Mouse (Mus musculus): Measurements from ENCODE around the gene Rbm10. TPM values are rescaled to one million over a fixed set of nuclear protein-coding genes. Genes with fewer than 3 reads are reported as not detected.

The Rbm10 gene
- total and polyA plus RNA-seq, 3 experiments: 55.7 to 81.5 (median 71.1) TPM

DNA sequence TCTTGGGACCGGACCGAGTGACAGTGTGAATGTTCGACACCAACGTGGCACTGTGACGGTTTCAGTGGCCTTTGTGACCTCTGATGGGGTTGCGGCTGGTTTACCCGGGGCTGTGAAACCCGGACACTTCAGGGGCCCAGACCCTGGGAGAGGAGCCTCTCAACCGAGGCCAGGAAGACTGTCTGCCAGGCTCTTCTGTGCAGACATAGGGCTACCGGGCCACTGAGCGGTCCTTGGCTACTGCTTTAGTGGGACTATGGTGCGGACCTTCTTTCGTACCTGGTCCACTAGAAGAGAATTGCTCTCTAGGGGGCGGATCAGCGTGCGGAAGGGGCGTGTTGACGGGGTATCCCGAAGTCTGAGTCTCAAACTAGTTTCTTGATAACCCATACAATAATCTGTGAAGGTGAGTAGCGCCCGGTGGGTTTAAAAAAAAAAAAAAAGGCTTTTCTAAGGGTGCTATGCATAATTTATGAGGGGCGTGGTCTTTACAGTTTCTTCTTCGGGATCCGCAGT lies 41.6 kb downstream of the Rbm10 start:
- peak overlapping the region; percentile 74 for H3K4me2 ChIP-seq (ENCODE audit: insufficient read depth, low read depth, poor library complexity, severe bottlenecking)
- peak overlapping the region; percentile 80 for H3K9ac ChIP-seq (ENCODE audit: insufficient read depth, low read depth)
- no peaks in the 10 kb centered on the region for H3K27me3 ChIP-seq (replicated peaks)
- peak; percentile 34 for DNase-seq (ENCODE audit: extremely low read depth)
- peaks cover 0 to 7% of the 10 kb centered on the region in 2 experiments; a peak in 1 of 4 replicates for H3K4me1 ChIP-seq (ENCODE audit: control insufficient read depth in 1 of 2, insufficient read depth in 2 of 2)
- no peaks in the 10 kb centered on the region for H3K36me3 ChIP-seq (replicated peaks in 1 of 2; ENCODE audit: control insufficient read depth in 1 of 2, insufficient read depth in 1 of 2, low read length in 1 of 2)
- in situ Hi-C loops (cut with MboI; ENCODE audit: low pct_ligation_motif_present, low pct_unique_long_range_greater_than_20kb, low sequenced_read_pairs) (loop anchor here (25.0 kb wide), 1 partner anchor 278 kb away; the partner anchor contains the start of gene Cfp), dilution Hi-C loops (cut with MboI; ENCODE audit: extremely low pct_ligation_motif_present, extremely low pct_unique_long_range_greater_than_20kb, low sequenced_read_pairs) (no loop called here)
- H3K9me3 ChIP-seq (replicated peaks; ENCODE audit: low read length): no peaks in the 10 kb centered on the region
- peak overlapping the region; percentile 19; the same call in 1 of the 2 replicates for H3K27ac ChIP-seq (ENCODE audit: insufficient read depth, low read depth)
- TF ChIP-seq ZKSCAN1 (IDR thresholded peaks at IDR 0.05; ENCODE audit: borderline replicate concordance, low read depth, low read length) (no peak), ETS1 (conservative IDR thresholded peaks at IDR 0.05; ENCODE audit: low read depth, low read length) (no peak), POLR2AphosphoS2 (IDR thresholded peaks at IDR 0.05; ENCODE audit: low read depth, low read length) (no peak), ZNF384 (IDR thresholded peaks at IDR 0.05; ENCODE audit: low read depth, low read length) (peak; percentile 72)
- peaks cover 12% of the 10 kb centered on the region for H3K79me2 ChIP-seq (replicated peaks; ENCODE audit: control insufficient read depth, extremely low read depth, insufficient read depth, poor library complexity, severe bottlenecking)
- H3K4me3 ChIP-seq (replicated peaks in 1 of 3; ENCODE audit: low read depth in 2 of 3, low read length in 2 of 3, poor library complexity in 1 of 3): peak overlapping the region; percentile 58 to 66 (median 63)

DNA sequence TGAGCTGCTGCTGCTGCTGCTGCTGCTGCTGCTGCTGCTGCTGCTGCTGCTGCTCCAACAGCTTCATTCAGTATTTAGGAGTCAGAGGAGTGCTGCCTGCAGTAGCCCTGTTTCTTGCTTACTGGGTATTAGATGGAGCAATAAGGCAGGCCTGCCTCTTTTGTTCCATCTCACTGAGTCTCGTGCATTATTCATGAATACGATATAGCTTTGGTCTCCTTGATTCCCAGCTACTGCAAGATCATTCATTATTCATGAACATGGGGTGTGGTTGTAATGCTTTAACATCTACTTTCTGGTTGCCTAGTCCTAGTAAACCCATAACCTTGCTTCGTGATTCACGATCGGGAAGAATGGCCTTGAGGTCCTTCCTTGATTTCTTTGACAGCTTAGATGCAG lies 45.0 kb downstream of the Rbm10 start:
- Histone ChIP-seq H3K4me1 (ENCODE audit: control insufficient read depth in 1 of 2, insufficient read depth in 2 of 2) (peaks cover 0 to 17% of the 10 kb centered on the region in 2 experiments; a peak in 2 of 4 replicates), H3K27ac (ENCODE audit: insufficient read depth, low read depth) (peak overlapping the region; percentile 2), H3K36me3 (replicated peaks in 1 of 2; ENCODE audit: control insufficient read depth in 1 of 2, insufficient read depth in 1 of 2, low read length in 1 of 2) (peaks cover 0 to 10% of the 10 kb centered on the region in 2 experiments), H3K4me3 (replicated peaks in 1 of 3; ENCODE audit: low read depth in 2 of 3, low read length in 2 of 3, poor library complexity in 1 of 3) (no peak overlapping the region), H3K9me3 (replicated peaks; ENCODE audit: low read length) (no peaks in the 10 kb centered on the region), H3K79me2 (replicated peaks; ENCODE audit: control insufficient read depth, extremely low read depth, insufficient read depth, poor library complexity, severe bottlenecking) (peaks cover 37% of the 10 kb centered on the region), H3K27me3 (replicated peaks) (no peaks in the 10 kb centered on the region), H3K9ac (ENCODE audit: insufficient read depth, low read depth) (no peak overlapping the region), H3K4me2 (ENCODE audit: insufficient read depth, low read depth, poor library complexity, severe bottlenecking) (no peak overlapping the region)
- in situ Hi-C loops (cut with MboI; ENCODE audit: low pct_ligation_motif_present, low pct_unique_long_range_greater_than_20kb, low sequenced_read_pairs): loop anchor here (10.0 to 25.0 kb wide), 2 partner anchors 112 to 275 kb away; partner anchors contain the start of gene Cfp
- no peak for DNase-seq (ENCODE audit: extremely low read depth)
- TF ChIP-seq MYC (IDR thresholded peaks at IDR 0.05; ENCODE audit: low read depth, low read length) (no peak), ETS1 (conservative IDR thresholded peaks at IDR 0.05; ENCODE audit: low read depth, low read length) (no peak), ZNF384 (IDR thresholded peaks at IDR 0.05; ENCODE audit: low read depth, low read length) (no peak), RAD21 (IDR thresholded peaks at IDR 0.05; ENCODE audit: low read depth, low read length) (no peak), MAX (IDR thresholded peaks at IDR 0.05; ENCODE audit: low read length) (no peak)
- dilution Hi-C loops (cut with MboI; ENCODE audit: extremely low pct_ligation_motif_present, extremely low pct_unique_long_range_greater_than_20kb, low sequenced_read_pairs): no loop called here

GRCm38 (mm10) chrX:20662716-20663443 lies 45.6 kb downstream of the Rbm10 start:
- peak overlapping the region; percentile 62; the same call in 1 of the 2 replicates for H3K4me2 ChIP-seq (ENCODE audit: insufficient read depth, low read depth, poor library complexity, severe bottlenecking)
- H3K27me3 ChIP-seq (replicated peaks): no peaks in the 10 kb centered on the region
- in situ Hi-C loops (cut with MboI; ENCODE audit: low pct_ligation_motif_present, low pct_unique_long_range_greater_than_20kb, low sequenced_read_pairs): loop anchor here (10.0 to 25.0 kb wide), 2 partner anchors 112 to 274 kb away; partner anchors contain the start of gene Cfp
- dilution Hi-C loops (cut with MboI; ENCODE audit: extremely low pct_ligation_motif_present, extremely low pct_unique_long_range_greater_than_20kb, low sequenced_read_pairs): no loop called here
- peaks cover 37% of the 10 kb centered on the region for H3K79me2 ChIP-seq (replicated peaks; ENCODE audit: control insufficient read depth, extremely low read depth, insufficient read depth, poor library complexity, severe bottlenecking)
- peak overlapping the region; percentile 69 to 97 (median 76) for H3K4me3 ChIP-seq (replicated peaks in 1 of 3; ENCODE audit: low read depth in 2 of 3, low read length in 2 of 3, poor library complexity in 1 of 3)
- peak overlapping the region; percentile 76 for H3K27ac ChIP-seq (ENCODE audit: insufficient read depth, low read depth)
- peak overlapping the region; percentile 95 for H3K9ac ChIP-seq (ENCODE audit: insufficient read depth, low read depth)
- no peaks in the 10 kb centered on the region for H3K9me3 ChIP-seq (replicated peaks; ENCODE audit: low read length)
- peaks cover 2 to 16% of the 10 kb centered on the region in 2 experiments for H3K36me3 ChIP-seq (replicated peaks in 1 of 2; ENCODE audit: control insufficient read depth in 1 of 2, insufficient read depth in 1 of 2, low read length in 1 of 2)
- peak; percentile 87 for DNase-seq (ENCODE audit: extremely low read depth)
- H3K4me1 ChIP-seq (ENCODE audit: control insufficient read depth in 1 of 2, insufficient read depth in 2 of 2): peaks cover 0 to 17% of the 10 kb centered on the region in 2 experiments; a peak in 2 of 4 replicates
- TF ChIP-seq JUND (conservative IDR thresholded peaks at IDR 0.05; ENCODE audit: low read depth, low read length) (no peak), USF1 (IDR thresholded peaks at IDR 0.05; ENCODE audit: low read depth, low read length) (no peak), RCOR1 (conservative IDR thresholded peaks at IDR 0.05; ENCODE audit: low read depth, low read length) (no peak), ELF1 (IDR thresholded peaks at IDR 0.05; ENCODE audit: low read depth, low read length) (peak; percentile 83), ETS1 (conservative IDR thresholded peaks at IDR 0.05; ENCODE audit: low read depth, low read length) (no peak), IRF4 (IDR thresholded peaks at IDR 0.05; ENCODE audit: low read depth, low read length) (no peak), ZC3H11A (IDR thresholded peaks at IDR 0.05; ENCODE audit: low read depth, low read length) (no peak), SIN3A (IDR thresholded peaks at IDR 0.05; ENCODE audit: low read length) (peak; percentile 58), BHLHE40 (IDR thresholded peaks at IDR 0.05; ENCODE audit: low read depth, low read length) (no peak), EP300 (IDR thresholded peaks at IDR 0.05; ENCODE audit: low read length) (no peak), MAZ (IDR thresholded peaks at IDR 0.05; ENCODE audit: low read depth, low read length) (no peak), MEF2A (IDR thresholded peaks at IDR 0.05; ENCODE audit: borderline replicate concordance, low read depth, low read length) (no peak), HCFC1 (IDR thresholded peaks at IDR 0.05; ENCODE audit: low read depth, low read length) (peak; percentile 31; the same call in 1 of the 2 replicates), POLR2AphosphoS2 (IDR thresholded peaks at IDR 0.05; ENCODE audit: low read depth, low read length) (peak; percentile 40; the same call in 1 of the 2 replicates), ZNF384 (IDR thresholded peaks at IDR 0.05; ENCODE audit: low read depth, low read length) (no peak), NELFE (IDR thresholded peaks at IDR 0.05; ENCODE audit: low read depth, low read length) (peak; percentile 65), PAX5 (IDR thresholded peaks at IDR 0.05; ENCODE audit: low read length) (no peak), MAFK (IDR thresholded peaks at IDR 0.05; ENCODE audit: insufficient replicate concordance, low read length) (no peak)

Measured in CH12.LX (cell line).